Comparison of ENCODE assay signal across 7 mouse cellular contexts in genomic region chr2:130697821-130698266, GRCm38 (mm10). TPM values are rescaled to one million over a fixed set of nuclear protein-coding genes. Genes with fewer than 3 reads are reported as not detected.
DNase-seq lines count a peak whose midpoint lies in the region; ATAC-seq and TF ChIP-seq lines count a peak whose summit lies in the region.

No protein-coding gene starts in this region.

- peak; percentile 28 to 32 for DNase-seq in left cerebral cortex, postnatal 36 days (ENCODE audit: low spot score in 2 of 2)
- no peak for DNase-seq in left cerebral cortex, adult 11 months (ENCODE audit: low spot score)
- peak; percentile 87 for DNase-seq in brain, embryonic 14.5 days (ENCODE audit: low read depth)
- peak; percentile 95 for DNase-seq in midbrain, embryonic 11.5 days (ENCODE audit: low spot score, missing footprints)
- DNase-seq in ovary, adult 18-20 months (ENCODE audit: low spot score) = no peak
- no peak for DNase-seq in ovary, postnatal 10 days (ENCODE audit: low spot score)

- H3K9me3 ChIP-seq in forebrain, embryonic 15.5 days = no peaks in the 10 kb centered on the region
- H3K9me3 ChIP-seq in midbrain, embryonic 11.5 days (ENCODE audit: control insufficient read depth, low read length) = no peaks in the 10 kb centered on the region

- H3K4me2 ChIP-seq in forebrain, embryonic 15.5 days (replicated peaks) = peak overlapping the region; percentile 100
- peak overlapping the region; percentile 96 for H3K4me2 ChIP-seq in midbrain, embryonic 11.5 days

- H3K4me3 ChIP-seq in forebrain, embryonic 15.5 days = peak overlapping the region; percentile 49
- H3K4me3 ChIP-seq in midbrain, embryonic 11.5 days (ENCODE audit: low read depth, low read length) = peak overlapping the region; percentile 46

- TF ChIP-seq CTCF in brain, embryonic 14.5 days (IDR thresholded peaks at IDR 0.05; ENCODE audit: borderline replicate concordance, extremely low read depth, insufficient read depth, insufficient read length) = no peak

- intact Hi-C loops in left cerebral cortex, postnatal 36 days (cut with DNase I) = no loop called here

- no peak overlapping the region for H3K27ac ChIP-seq in forebrain, embryonic 15.5 days (replicated peaks)
- no peak overlapping the region for H3K27ac ChIP-seq in midbrain, embryonic 11.5 days (ENCODE audit: low read depth, low read length)

- WGBS in forebrain, embryonic 15.5 days = 0% methylated on average over 14 of the region's 14 CpGs
- WGBS in midbrain, embryonic 11.5 days = 1% methylated on average over 14 of the region's 14 CpGs

- H3K36me3 ChIP-seq in forebrain, embryonic 15.5 days = no peaks in the 10 kb centered on the region
- no peaks in the 10 kb centered on the region for H3K36me3 ChIP-seq in midbrain, embryonic 11.5 days (ENCODE audit: control insufficient read depth, insufficient read depth, low read length)

- peaks cover 22% of the 10 kb centered on the region for H3K27me3 ChIP-seq in forebrain, embryonic 15.5 days
- peaks cover 25% of the 10 kb centered on the region for H3K27me3 ChIP-seq in midbrain, embryonic 11.5 days (ENCODE audit: control insufficient read depth, insufficient read depth, low read length)

- H3K9ac ChIP-seq in forebrain, embryonic 15.5 days (replicated peaks) = peak overlapping the region; percentile 52
- peak overlapping the region; percentile 44 for H3K9ac ChIP-seq in midbrain, embryonic 11.5 days (ENCODE audit: low read length)

- peaks cover 19% of the 10 kb centered on the region for H3K4me1 ChIP-seq in forebrain, embryonic 15.5 days
- H3K4me1 ChIP-seq in midbrain, embryonic 11.5 days (ENCODE audit: control insufficient read depth, insufficient read depth, low read length) = peaks cover 6% of the 10 kb centered on the region

- no peak for TF ChIP-seq POLR2A in brain, embryonic 14.5 days (IDR thresholded peaks at IDR 0.05; ENCODE audit: borderline replicate concordance, extremely low read depth, insufficient read depth, insufficient read length, poor library complexity, severe bottlenecking)

- ATAC-seq in forebrain, embryonic 15.5 days (replicated peaks) = peak; percentile 65
- peak; percentile 30; the same call in 1 of the 2 replicates for ATAC-seq in midbrain, embryonic 11.5 days (ENCODE audit: low FRiP score)

RNA-seq across cellular contexts. Expression of gene Slc4a11, which starts 0.5 kb away (rescaled TPM):
- 1 to 10 TPM; 1.4 to 2.3 TPM for total RNA-seq in left cerebral cortex, postnatal 36 days (2021)
- polyA plus RNA-seq in brain, embryonic 14.5 days (2012; rRNA removed) = 1.9 and 2.2 TPM in 2 replicates
- 0.97 and 1.8 TPM in 2 replicates for polyA plus RNA-seq in forebrain, embryonic 15.5 days (2015; fragmentation: Nextera tagmentation; extraction: Ambion mirVana)
- 0.40 and 0.42 TPM in 2 replicates for polyA plus RNA-seq in midbrain, embryonic 11.5 days (2014; fragmentation: Nextera tagmentation; extraction: Ambion mirVana)

RNA-seq across cellular contexts. Expression of gene Itpa, which starts 30.4 kb away (rescaled TPM):
- 10 to 100 TPM; 39.5 to 42.1 TPM for total RNA-seq in left cerebral cortex, postnatal 36 days (2021)
- polyA plus RNA-seq in brain, embryonic 14.5 days (2012; rRNA removed) = 91.6 and 118 TPM in 2 replicates
- 133 and 134 TPM in 2 replicates for polyA plus RNA-seq in forebrain, embryonic 15.5 days (2015; fragmentation: Nextera tagmentation; extraction: Ambion mirVana)
- polyA plus RNA-seq in midbrain, embryonic 11.5 days (2014; fragmentation: Nextera tagmentation; extraction: Ambion mirVana) = 144 and 156 TPM in 2 replicates

RNA-seq across cellular contexts. Expression of gene Ddrgk1, which starts 33.4 kb away (rescaled TPM):
- total RNA-seq in left cerebral cortex, postnatal 36 days (2021) = 100 to 1,000 TPM in 1 of 2 experiments, 10 to 100 TPM in 1; 97.9 to 102 TPM
- polyA plus RNA-seq in brain, embryonic 14.5 days (2012; rRNA removed) = 42.4 and 47.8 TPM in 2 replicates
- polyA plus RNA-seq in forebrain, embryonic 15.5 days (2015; fragmentation: Nextera tagmentation; extraction: Ambion mirVana) = 57.4 and 63.4 TPM in 2 replicates
- 37.6 and 46.7 TPM in 2 replicates for polyA plus RNA-seq in midbrain, embryonic 11.5 days (2014; fragmentation: Nextera tagmentation; extraction: Ambion mirVana)

RNA-seq across cellular contexts. Expression of gene Lzts3, which starts 55.2 kb away (rescaled TPM):
- 100 to 1,000 TPM; 183 to 206 TPM for total RNA-seq in left cerebral cortex, postnatal 36 days (2021)
- 28.7 and 32.7 TPM in 2 replicates for polyA plus RNA-seq in brain, embryonic 14.5 days (2012; rRNA removed)
- polyA plus RNA-seq in forebrain, embryonic 15.5 days (2015; fragmentation: Nextera tagmentation; extraction: Ambion mirVana) = 9.2 and 10.0 TPM in 2 replicates
- polyA plus RNA-seq in midbrain, embryonic 11.5 days (2014; fragmentation: Nextera tagmentation; extraction: Ambion mirVana) = 1.1 and 1.4 TPM in 2 replicates

Comparison
In these comparisons a context has a peak if more than half of its experiments do, and no peak if none do; other contexts are left out.
1. DNase-seq: peak in left cerebral cortex, postnatal 36 days (2 of 2), brain, embryonic 14.5 days (single experiment) and midbrain, embryonic 11.5 days (single experiment); none in left cerebral cortex, adult 11 months (single experiment), ovary, adult 18-20 months (single experiment) and ovary, postnatal 10 days (single experiment).